Mouse (Mus musculus) fibroblast of lung, adult 2 months (primary cell): ENCODE measurements around the gene Abr.

ENCODE experiments used
- DNase-seq: peaks from one replicate; pipeline ENCODE4 v3.0.0-alpha.2; 2011; ENCODE audit warnings: low read depth

Abr gene

DNA sequence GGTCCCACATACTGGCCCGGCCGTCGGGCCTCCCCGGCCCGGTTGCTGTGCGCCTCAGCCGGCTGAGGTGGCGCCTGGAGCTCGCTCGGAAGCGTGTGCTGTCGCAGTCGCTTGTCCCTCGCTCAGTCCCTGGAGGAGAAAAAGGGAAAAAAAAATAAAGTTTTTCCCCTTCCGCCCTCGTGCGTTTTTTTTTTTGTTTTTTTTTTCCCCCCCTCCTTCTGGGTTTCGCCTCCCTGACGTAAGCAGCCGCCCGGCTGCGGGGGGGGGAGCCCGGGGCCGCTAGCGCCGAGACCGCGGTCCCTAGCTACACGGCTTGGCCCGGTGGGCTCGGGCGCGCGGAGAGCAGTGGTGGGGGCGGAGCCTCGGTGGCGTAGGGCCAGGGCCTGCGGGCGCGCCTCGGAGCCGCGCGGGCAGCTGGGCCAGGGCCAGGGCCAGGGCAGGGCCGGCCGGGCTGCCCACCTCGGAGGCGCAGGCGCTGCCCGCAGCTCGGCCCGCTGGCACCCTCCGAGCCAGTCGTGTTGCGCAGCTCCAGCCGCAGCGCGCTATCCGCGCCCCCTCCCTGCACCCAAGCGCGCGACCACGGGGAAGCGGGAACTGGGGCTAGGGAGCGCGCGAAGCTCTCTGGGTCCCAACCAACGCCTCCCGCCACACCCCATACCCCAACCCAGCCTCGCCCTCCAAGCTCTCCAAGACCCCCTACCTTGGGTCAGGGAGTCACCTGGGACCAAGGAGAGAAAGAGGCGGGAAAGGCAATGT, 1.3 kb upstream of the Abr start:
- DNase-seq, result no peak

DNA sequence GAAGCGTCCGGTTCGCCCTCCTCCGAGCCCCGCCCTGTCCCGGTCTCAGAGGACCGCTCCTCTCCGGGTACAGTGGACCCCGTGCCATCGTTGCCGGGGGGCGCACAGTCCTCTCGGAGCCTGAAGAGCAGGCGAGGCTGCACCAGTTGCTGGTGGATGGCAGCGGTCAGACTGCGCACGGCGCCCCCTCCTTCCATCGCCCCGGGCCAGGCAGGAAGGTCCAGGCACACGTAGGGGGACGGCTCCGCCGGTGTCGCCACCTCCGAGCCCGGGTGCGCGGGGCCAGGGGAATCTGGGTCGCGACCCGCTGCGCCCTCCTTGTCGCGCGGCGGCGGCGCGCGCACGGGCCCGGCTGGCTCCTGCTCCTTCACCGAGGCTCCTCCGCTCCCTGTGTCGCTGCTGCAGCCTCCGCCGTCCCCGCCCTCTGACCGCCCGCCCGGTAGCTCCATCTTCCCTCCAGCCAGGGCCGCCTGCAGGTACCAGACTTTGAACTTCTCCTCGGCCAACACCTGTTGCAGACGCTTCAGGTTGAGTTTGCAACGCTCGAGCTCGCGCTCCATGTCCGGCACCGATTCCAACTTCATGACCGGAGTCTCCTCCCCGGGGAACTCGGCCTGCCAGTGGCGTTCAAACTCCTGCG, 572 bp upstream of the Abr start:
- DNase-seq, result no peak

DNA sequence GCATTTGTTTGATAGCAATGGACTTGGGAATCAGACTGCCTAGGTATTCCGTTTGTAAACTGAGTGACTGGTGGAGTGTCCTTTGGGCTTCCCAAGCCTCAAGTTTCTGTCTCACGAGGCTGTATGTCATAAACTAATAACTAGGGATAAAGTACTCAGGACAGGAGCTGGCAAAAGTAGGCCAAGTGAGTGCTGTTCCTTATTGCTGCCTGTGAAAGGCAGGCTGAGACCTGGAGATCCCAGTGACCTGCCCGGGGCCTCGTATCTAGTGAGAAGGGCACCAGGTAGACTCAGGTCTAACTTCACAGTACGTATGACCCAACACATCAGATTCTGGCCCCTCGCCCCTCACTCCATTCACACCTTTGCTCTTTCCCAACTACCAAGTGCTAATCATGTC, 4.0 kb downstream of the Abr start:
- no peak for DNase-seq

DNA sequence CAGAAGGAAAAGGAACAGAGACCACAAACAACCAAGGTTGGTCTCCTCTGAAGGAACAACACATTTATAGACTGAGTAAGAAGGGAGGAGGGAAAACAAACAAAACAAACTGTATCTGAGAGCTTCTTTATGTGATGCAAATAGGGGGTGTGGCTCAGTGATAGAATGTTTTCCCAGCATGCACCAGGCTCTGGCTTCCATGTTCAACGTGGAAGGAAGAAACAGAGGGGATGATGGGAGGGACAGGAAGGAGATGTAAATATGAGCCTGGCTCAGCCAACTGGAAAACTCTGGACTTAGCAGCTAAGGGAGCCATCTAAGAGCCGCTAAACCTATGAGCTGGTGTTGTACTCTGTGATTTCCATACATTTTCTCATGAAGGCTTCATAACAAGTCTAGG, 7.9 kb downstream of the Abr start:
- DNase-seq, result no peak

DNA sequence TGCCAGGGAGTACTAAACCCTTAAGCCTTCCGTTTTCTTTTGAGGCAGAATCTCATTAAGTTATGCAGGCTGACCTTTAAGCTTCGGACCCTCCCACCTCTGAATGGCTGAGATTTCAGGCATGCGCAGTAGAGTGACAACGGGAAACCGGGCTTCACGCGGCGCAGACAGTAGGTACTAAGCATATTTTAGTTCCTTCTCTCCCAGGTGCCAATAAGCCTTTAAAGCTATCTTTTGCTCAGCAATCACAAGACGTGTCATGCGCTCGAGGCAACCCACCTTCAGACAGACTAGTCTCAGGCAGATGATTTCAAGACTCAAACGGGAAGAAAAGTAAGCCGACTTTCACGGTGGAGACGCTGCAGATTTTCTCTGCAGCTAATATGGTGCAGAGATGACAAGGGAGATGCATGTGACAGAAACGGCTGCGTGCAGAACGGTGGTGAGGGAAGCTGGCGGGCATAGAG, 9.4 kb downstream of the Abr start:
- DNase-seq, result no peak

DNA sequence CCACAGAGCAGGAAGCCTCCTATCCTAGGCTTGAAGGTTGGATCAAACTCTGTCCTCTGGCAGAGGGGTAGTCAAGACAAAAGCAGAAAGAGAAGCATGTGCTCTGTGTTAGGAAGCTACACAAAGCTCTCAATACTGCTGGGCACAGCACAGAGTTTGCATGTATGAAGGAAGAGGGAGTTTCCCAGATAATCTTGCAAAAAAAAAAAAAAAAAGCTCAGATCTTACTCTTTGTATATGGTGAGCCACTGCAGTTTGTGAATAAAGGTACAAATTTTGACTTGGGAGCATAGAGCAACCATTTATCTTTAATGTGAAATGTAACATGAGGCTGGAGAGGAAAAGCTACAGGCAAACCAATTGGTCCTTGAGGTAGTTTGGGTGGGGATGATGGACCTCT, 11.2 kb downstream of the Abr start:
- no peak for DNase-seq

DNA sequence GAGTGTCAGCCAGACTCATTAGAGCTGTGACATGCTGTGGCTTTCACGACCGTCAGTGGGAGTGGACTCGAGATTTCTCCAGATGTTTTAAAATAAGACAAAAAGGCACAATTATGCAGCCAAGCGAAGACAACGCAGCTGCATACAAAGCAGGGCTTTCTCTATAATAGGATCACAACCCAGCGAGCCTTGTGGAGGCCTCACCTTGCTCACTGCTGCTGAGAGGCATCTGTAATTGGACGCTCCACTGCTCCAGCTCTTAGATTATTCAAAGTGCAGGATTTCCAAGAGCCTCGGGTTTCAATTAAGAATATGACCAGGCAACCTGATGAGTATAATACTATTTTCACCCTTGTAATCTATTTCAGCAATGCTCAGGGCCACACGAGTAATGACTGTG, 15.6 kb downstream of the Abr start:
- no peak for DNase-seq

DNA sequence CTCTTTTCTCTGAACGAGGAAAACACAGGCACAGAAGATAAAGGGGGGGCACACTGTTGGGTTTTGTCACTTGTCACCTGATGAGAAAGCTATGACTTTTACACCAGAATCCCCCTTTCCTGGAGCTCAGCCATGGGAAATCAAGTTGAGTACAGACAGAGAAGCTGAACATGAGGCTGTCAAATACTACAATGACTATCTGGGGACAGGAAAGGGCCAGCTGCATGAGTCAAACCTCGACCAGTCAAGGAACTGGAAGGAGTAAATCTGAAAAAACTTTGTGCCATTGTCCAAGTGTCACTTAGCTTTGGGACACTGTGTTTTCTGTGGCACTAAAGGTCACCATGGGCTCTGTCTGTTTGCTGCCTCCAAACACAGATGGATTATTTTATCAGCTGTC, 22.9 kb downstream of the Abr start:
- DNase-seq, result no peak

DNA sequence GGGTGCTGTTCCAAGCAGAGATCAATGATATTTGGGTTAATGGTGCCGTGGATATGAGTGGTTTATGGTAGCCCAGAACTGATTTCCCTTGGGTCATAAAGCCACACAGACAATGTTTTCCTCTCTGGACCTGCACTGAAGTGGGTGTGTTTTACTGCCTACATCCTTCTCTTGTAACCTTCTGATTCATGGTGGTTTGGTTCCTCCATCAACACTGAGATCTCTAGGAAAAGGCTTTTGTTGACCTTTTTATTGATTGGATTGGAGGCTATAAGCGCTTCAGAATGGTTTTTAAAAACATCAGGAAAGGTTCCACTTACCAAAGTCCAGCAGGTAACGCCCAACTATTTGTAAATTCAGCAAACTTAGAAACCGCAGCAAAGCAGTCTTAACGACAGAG, 23.4 kb downstream of the Abr start:
- DNase-seq, result no peak

DNA sequence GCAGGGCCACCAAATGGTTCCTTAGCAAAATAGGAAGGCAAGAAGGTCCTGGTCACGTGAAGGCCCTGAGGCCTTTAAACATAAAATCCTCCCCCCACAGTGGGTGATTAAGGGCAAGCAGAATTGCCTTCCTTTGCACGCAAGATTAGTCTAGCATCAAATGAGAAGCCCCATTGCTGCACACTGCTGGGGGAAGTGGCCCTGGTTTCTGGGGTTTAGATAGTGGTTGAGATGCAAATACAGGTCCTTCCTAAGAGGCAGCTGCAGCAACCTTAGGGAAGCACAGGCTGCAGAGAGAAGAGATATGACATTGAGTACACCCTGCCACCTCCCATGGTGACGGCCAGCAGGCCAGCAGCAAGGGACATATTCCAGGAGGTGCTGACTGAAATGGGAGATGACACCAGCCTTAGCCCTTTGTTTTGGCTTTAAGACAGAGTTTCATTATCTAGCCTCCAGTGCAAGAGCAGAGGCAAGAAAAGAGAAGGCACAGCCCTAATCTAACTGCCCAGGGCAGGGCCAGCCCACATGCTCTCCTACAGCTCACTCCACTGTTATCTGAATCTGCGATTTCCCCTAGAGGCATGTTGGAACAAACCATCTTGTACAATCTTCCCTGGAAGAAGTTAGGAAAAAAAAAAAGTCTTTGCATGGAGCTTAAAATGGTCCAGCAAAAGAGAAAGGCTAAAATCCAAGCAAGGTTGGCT, 28.3 kb downstream of the Abr start:
- no peak for DNase-seq

DNA sequence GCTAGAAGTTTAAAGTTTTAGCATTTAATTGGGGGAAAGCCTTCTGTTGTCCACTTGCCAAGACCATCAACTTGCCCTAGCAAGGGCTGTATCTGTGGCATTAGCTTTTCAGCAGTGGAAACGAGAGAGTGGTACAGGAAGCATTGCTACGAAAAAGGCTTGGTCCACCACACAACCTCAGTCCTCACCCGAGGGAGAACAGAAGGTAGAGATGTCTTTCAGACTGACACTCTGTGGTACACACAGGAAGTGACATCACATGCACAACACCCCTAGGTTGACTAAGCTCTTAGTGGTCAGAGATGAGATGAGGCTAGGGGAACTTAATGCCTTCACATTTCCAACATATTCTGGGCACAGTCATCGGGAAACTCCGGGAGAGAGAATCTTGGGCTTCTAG, 32.4 kb downstream of the Abr start:
- no peak for DNase-seq

DNA sequence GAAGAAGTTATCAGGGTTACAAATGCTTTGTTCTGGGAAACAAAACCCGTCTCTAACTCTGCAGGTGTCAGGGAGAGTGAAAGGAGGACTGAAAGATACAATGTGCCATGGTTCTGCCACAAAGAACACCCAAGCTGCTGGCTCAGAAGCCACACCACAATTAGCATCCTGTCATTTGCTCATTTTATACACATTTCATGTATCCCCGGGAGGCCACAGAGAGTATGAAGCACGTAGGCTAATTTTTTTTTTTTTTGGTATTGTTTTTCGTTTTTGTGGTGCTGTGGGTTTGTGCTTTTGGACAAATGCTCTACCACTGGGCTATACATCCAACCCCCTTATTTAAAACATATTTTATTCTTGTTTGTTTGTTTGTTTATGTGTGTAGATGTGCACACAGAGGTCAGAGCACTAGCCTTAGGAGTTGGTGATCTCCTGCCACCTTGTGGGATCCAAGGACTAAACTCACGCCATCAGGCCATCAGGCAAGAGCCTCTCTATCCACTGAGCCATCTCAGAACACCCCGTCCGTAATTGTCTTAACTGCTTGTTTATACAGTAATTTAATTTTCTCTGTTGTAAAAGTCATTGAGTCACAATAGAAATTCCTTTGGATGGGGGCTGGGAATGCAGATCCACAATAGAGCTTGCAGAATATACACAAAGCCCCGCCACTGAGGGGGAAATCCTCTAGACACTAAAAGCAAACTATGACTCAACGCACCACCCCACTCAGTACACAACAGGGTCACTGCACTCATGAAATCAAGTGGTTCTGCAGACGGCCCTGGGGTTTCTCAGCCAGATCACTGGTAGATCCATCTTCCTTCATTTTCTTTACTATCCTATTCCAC, 33.3 kb downstream of the Abr start:
- DNase-seq, result no peak

DNA sequence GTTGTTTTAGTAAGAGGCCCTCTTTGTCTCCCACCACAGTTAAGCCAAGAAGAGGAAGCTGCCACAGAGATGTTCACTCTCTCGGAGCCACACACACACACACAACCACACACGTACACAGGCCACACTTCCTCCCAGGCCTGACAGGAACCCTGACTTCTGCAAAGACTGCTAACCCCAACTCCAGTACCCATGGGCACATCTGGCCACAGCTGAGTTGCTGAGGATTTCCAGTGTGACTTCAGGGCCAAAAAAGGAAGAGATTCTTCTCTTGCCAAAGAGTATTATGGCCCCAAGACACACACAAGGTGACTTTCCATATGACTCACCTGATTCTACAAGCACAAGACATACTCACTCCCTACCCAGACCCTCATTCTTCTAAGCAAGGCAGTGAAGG, 34.1 kb downstream of the Abr start:
- no peak for DNase-seq

DNA sequence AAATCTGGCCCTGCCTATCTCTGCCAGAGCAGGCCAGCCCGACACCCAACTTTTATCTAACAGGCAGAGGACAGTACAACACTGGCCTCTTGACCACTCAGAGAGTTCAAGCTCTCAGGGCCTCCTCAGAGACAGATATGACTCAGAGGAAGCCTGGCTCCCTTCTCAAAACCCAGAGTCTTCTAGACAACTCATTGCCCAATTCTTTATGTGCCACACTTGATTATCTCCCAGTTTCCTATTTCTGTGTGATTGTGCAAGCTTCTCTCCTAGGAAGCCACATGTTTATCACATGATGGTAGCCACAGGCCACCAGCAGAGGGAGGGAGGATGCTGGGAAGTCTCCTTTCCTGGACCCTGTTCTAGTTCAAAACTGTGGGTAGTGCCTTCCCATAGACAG, 34.8 kb downstream of the Abr start:
- DNase-seq, result peak; percentile 85

DNA sequence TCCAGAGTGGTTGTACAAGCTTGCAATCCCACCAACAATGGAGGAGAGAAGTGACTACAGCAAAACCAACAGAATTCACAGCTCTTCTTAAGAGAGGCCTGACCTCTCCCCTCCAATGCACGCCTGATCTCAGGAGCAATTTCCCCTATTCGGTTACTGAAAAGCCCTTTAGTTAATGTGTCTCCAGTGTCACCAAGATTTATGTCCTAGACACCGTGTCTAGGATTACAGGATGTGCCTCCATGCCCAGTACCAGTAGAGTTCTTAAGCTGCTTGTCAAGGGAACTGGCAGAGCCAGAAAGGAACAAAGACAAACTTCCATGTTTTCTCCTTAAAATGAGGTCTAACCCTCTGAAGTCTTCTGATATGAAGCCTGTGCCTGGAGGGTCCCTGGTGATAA, 36.0 kb downstream of the Abr start:
- DNase-seq, result no peak

DNA sequence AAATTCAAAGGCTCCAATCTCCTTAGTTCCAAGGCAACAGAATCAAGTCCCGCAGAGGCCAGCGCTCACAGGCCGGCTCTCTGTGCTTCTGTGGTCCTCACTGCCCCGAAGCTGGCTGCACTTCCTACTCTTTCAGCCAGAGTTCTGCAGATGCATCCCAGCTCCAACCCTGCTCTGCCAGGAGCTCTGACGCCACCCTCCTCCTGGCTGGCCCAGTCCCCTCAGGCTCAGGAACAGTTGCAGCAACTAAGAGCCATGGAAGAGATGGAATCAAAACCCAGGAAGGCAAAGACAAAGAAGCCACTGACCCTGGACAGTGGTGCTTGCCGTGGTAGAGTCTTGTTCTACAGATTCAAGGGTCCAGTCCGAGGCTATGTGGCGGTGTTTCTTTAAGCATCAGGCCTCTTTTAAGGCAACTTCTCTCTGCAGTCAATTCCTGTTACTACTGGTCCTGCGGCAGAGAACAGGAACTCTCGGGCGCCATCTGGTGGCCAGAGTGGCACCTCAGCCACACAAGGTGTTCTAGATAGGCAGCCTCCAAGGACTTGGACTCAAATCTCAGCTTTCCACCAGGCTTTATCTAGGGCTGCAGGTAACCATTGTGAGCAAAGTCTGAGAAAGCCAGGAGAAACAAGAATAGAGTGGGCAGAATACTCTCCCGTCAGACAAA, 44.4 kb downstream of the Abr start:
- DNase-seq, result peak; percentile 70

DNA sequence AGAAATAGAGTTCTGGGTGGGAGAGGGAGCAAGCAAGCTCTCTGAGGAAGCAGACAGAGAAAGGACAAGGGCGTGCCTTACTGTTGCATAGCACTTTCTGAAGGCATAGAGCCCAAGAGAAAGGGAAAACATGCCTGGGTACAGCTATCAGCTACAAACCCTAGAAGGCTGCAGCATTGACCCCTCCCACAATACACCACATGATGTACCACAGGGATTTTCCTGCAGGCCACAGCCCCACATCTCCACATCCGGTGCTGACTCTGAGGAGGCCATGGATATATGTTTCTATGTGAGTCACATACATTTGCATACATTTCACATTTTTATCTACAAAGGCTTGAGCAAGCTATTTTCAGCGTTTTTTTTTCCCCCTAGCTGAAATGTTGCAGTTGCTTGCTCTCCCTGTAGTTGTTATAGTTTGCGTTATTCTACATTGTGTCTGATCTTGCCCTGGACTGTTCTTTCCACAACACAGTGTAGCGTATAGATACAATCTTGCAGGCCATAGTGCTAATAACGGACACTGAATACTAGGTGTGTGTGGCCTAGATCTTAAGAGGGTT, 49.2 kb downstream of the Abr start:
- DNase-seq, result no peak

DNA sequence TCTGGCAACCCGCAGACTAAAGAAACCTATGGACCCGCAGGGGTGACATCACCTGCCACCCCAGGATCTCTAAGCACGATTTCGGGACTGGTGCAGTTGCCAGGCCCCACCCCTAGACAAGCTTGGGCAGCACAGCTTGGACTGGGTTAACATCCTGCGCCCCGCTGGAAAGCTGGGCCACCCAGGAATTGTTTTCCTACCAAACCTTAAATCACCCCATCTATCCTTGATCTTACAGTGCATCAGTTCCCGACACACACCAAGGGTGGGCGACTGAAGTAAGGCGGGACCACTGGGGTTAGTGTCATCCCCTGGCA, 50.5 kb downstream of the Abr start:
- DNase-seq, result no peak

DNA sequence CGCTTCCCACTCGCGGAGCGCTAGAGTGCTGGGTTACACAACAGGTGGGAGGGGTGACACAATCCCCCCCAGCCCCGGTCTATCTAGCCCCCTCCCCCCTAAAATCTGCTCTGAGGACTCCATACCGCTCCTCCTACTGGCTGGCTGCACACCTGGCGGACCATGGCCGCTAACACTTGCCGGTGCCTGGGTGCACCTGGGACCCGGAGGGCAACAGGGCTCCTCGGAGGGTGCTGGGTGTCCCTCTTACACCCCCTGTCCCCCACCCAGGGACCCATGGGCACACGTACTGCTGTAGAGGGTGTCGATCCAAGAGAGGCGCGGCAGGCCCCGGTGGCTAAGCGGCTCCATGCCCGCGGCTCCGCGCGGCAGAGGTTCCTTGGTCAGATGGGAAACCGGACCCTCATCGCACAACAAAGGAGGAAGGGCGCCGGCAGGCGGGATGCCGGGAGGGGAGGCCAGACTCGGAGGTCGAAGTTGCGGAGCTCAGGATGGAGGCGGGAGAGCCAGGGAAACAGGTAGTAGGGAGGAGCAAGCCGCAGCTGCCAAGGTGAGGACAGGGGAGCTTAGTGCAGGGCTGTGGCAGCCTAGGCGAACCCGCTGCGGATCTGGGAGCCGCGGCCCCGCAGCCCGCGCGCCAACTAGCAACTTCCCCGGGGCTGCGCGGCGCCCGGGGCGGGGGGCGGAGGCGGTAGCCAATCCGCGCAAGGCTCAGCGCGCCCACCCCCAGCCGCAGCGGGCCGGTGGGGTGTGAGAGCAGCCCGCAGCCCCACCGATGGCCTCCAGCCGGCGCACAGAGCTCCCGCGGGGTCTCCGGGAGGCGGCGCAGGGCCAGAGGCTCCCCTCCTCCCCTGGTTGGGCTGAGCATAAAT, 51.1 kb downstream of the Abr start:
- DNase-seq, result no peak

DNA sequence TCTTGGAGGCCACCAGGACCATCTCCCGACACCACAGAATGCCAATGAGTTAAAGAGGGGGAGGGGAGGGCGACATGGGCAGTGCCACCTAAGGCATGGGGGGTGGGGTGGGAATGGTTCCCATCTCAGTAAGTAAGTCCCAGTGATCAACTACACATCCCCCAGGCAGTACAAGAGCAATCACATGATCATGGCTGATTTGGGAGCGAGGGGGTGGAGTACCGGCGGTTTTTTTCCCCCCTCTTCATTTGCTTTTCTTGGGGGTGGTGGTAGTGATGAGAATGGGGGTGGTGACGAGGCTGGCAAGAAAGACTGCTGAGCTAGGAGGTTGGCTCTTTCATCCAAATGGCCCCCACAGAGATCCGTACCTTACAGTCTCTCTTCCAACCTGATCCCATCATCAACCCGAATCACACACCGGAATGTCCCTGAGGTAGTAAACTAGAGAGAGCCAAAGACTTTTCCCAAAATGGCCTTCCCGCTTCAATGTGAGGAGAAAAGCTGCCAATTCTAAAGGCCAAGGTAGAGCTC, 51.8 kb downstream of the Abr start:
- no peak for DNase-seq
